Mouse (Mus musculus) heart, postnatal 36 days (tissue): ENCODE results near the gene Cyp27a1. TPM values are rescaled to one million over a fixed set of nuclear protein-coding genes. Genes with fewer than 3 reads are reported as not detected.

Experiments used
- DNase-seq, 2 experiments: peaks; one replicate each; pipeline ENCODE4 v3.0.0; 2021 to 2022
- intact Hi-C: fragments of 180-260 bp; cut with DNase I; formaldehyde crosslinking; loops from one replicate; pipeline ENCODE4 v1.15.1; 2025
- total RNA-seq, 2 experiments: library from RNA; stranded (reverse); gene quantifications; 2 replicates each; pipeline ENCODE4 v1.2.3; 2021

Cyp27a1 gene
- total RNA-seq, 2 experiments from 2014 or later, result 13.5 to 18.4 TPM

GRCm38 (mm10) chr1:74715468-74715867, 2.1 kb downstream of the Cyp27a1 start:
- DNase-seq, result no peak
- intact Hi-C loops, result loop anchor here (2.0 kb wide), 1 partner anchor 33 kb away; the partner anchor contains the start of gene Prkag3

GRCm38 (mm10) chr1:74715886-74716285, 2.5 kb downstream of the Cyp27a1 start:
- intact Hi-C loops, result loop anchor here (2.0 kb wide), 1 partner anchor 33 kb away; the partner anchor contains the start of gene Prkag3
- DNase-seq, result no peak

GRCm38 (mm10) chr1:74718113-74718512, 4.7 kb downstream of the Cyp27a1 start:
- DNase-seq, result no peak
- intact Hi-C loops, result no loop called here

- intact Hi-C loops, result no loop called here
- no peak for DNase-seq
Measured at GRCm38 (mm10) chr1:74719281-74719680, 5.9 kb downstream of the Cyp27a1 start.

- no peak for DNase-seq
- intact Hi-C loops, result no loop called here
Measured at GRCm38 (mm10) chr1:74721657-74722056, 8.3 kb downstream of the Cyp27a1 start.

DNA sequence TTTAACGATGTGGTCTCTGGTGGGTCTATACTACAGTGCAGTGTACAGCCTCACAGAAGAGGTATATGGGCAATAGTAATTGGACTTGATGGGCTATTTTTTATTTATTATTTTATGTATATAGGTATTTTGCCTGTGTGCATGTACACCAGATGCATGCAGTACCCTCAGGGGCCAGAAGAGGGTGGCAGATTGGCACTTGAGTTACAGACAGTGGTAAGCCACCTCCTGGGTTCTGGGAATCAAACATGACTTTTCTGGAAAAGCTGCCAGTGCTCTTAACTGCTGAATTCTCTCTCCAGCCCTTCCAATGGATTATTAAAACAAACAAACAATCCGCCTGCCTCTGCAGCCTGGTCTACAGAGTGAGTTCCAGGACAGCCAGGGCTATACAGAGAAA, 10.4 kb downstream of the Cyp27a1 start:
- DNase-seq, result peak in 1 of 2 experiments; percentile 27
- intact Hi-C loops, result no loop called here

- DNase-seq, result no peak
- intact Hi-C loops, result no loop called here
Measured at GRCm38 (mm10) chr1:74726114-74726513, 12.7 kb downstream of the Cyp27a1 start.

DNA sequence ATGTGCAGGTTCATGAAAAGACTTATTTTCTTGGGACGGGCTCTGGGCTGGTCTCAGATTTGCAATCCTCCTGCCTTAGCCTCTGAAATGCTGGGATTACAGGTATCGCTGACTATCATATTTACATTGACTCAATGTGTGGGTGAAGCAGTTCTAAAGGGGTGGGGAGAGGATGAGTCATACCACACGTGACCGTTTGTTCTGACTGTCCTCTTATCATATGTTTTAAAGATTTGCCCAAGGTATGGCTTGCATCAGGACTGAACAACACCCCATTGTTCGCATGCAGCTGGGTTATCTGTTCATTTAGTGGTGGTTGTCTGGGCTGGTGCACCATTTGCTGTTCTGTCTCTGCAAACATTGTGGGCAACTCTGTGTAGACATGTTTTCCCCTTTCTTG, 13.3 kb downstream of the Cyp27a1 start:
- intact Hi-C loops, result no loop called here
- DNase-seq, result no peak

- DNase-seq, result no peak
- intact Hi-C loops, result no loop called here
Measured at GRCm38 (mm10) chr1:74728446-74728845, 15.1 kb downstream of the Cyp27a1 start.

DNA sequence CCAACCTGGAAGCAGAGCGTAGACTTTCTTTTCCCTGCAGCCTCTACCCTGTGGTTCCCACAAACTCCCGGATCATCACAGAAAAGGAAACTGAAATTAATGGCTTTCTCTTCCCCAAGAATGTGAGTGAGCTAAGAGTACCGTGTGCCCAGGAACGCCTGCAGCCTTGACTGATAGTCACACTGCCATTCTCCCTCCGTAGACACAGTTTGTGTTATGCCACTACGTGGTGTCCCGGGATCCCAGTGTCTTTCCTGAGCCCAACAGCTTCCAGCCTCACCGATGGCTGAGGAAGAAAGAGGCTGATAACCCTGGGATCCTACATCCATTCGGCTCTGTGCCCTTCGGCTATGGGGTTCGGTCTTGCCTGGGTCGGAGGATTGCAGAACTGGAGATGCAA, 23.6 kb downstream of the Cyp27a1 start:
- no peak for DNase-seq
- intact Hi-C loops, result no loop called here

DNA sequence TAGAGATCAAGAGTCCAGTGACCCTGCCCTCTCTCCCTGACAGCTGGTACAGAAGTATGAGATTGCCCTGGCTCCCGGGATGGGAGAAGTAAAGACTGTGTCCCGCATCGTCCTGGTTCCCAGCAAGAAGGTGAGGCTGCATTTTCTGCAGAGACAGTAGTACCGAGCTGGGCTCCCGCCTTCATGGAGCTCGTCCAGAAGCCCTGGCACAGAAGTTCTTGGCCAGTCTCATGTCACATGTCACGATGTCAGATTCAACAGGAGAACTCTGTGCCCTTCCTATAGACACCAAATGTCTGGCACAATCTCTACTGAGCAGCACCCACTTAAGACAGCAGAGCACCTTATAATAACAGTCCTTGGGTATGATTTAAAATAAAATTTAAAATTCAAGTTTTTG, 24.1 kb downstream of the Cyp27a1 start:
- DNase-seq, result no peak
- intact Hi-C loops, result no loop called here

DNA sequence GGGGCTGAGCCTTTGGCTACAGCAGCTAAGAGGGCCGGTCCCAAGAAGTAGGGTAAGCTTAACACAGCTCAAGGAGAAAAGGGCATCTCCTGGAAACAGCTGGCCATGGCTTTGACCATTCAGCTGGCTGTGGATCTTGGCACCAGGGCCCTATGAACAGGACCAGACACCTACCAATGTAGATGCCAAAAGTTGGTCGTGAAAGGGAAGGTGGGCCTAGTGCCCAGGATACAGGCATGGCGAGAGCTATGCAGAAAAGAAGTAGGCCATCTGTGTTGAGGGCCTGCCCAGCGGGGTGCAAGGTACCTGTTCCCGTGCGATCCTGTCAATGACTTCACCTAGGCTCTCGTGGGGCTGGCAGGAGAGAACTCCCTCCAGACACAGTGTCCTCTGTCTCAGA, 27.5 kb downstream of the Cyp27a1 start:
- DNase-seq, result peak in 1 of 2 experiments; percentile 18
- intact Hi-C loops, result no loop called here

GRCm38 (mm10) chr1:74747335-74747734, 34.0 kb downstream of the Cyp27a1 start:
- intact Hi-C loops, result no loop called here
- DNase-seq, result no peak

DNA sequence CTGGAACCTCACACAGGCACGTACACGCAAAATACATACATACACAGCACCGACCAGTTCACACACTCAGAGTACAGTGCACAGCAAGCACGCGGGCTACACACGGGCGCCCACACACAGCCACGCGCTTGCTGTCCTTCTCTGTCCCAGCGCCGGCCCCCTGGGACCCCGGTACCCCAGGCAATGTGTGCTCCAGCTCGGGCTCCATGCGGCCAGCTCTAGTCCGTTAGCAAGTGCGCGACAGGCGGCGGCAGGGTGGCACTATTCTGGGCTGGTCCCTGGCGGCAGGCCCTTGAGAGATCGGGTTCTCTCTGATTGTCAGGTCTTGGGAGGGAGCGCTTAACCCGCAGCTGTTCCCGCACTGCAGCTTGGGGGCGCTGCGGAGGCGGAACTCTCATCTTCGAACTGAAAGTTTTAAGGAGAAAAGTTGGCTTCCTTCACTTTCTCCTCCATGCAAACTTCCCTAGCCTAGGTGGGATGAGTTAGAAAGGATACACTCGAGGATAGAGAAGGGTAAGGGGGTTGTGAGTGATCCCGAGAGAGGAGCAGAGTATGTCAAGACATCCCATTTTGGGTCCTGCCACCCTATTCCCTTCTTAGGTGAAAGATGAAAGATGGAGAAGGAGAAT, 35.4 kb downstream of the Cyp27a1 start, which contains the start of gene Prkag3:
Prkag3 (minus strand) TSS at position 579 of the 629 bp plus-strand sequence.
- intact Hi-C loops, result loop anchor here (2.0 kb wide), 1 partner anchor 34 kb away; no protein-coding TSS in a partner anchor
- DNase-seq, result peak; percentile 65 to 69

DNA sequence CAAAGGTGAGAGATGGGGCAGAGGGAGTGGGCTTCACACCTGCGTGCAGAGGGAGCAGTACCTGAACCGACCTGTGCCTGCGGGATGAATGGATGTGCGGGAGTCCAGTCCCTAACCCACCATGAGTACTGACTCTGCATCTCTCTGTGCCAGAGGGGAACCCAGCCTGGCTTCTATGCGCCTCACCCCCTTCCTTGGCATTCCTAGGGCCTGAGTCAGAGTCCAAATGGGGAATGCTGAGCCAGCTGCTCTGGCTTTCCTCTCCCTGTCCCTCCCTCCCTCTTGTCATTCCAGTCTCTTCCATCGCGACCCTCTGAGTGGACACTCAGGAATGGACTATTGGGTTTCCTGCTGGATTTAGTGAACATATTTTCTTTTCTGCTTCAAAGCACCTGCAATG, 35.9 kb downstream of the Cyp27a1 start:
- peak; percentile 49 to 50 for DNase-seq
- intact Hi-C loops, result loop anchor here (2.0 kb wide), 1 partner anchor 34 kb away; no protein-coding TSS in a partner anchor

DNA sequence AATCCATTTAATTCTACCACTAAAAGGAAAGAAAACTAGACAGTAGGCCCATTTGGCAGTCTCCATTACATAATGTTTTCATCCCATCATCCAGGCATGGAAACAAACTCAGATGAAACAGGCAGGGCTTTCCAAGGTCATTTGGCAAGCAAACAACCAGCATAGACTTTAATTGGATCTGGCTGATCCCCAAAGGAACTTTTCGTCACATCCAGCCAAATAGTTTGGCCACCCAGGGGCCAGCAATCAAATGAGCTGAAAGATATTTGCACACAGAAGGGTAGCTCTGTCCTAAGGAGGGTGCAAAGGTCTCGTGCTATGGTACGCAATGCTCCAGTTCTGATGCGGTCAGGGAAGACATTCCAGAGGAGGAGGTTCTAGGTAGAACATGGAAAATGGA, 37.3 kb downstream of the Cyp27a1 start:
- intact Hi-C loops, result no loop called here
- no peak for DNase-seq

DNA sequence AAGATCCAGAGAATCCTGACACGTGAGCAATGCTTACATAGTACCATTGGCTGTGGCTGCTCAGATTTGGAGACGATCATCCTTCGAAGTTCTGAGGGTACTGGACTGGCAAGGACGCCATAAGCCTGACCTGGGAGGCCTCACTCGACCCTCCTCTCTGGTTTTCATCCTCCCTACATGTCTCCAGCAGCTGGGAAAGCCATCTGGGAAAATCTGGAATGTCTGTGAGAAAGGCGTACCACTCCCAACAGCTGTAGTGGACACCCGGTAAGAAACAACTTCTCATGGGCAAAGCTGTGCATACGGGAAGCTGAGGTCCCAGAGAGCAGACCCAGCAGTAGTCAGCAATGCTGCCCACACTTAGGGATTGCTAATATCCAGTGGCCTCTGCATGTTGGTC, 38.8 kb downstream of the Cyp27a1 start:
- intact Hi-C loops, result no loop called here
- no peak for DNase-seq

GRCm38 (mm10) chr1:74752833-74753232, 39.5 kb downstream of the Cyp27a1 start:
- intact Hi-C loops, result no loop called here

DNA sequence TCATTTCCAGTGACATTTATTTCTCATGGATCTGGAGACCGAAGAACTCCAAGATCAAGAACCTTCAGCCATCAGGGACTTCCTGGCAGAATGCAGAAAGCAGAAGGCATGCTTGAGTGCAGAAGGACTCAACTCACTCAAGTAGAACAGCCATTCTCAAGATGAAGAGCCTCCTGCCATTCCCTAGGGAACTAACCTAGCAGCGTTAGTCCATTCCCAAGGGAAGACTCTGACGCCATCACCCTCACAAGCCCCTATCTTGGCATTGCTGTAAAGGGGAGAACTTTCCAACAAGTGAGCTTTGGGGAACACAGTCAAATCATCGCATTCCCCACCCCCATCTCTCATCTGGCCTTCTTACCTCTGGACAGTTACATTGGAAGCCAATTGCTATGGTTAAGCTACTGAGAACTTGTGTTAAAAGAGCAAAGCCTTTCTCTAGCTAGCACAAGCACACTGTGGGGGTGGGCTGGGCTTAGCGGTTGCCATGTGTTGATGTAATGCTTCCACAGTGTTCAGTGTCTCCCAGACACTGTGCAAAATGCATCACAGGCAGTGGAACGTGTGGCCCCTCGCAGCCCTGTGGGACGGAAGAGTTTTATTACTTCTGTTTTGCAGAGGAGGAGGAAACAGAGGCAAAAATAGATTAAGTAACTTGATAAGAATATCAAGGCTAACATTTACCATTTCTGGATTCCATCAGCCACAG, 40.0 kb downstream of the Cyp27a1 start:
- DNase-seq, result no peak

More at GRCm38 (mm10) chr1:74752833-74753232, 39.5 kb downstream of the Cyp27a1 start:
- DNase-seq, result no peak

GRCm38 (mm10) chr1:74754175-74754785, 40.9 kb downstream of the Cyp27a1 start:
- DNase-seq, result no peak
- intact Hi-C loops, result no loop called here

More for the DNA sequence above, 40.0 kb downstream of the Cyp27a1 start:
- intact Hi-C loops, result no loop called here

- intact Hi-C loops, result loop anchor here (1.0 kb wide), 2 partner anchors 115 to 299 kb away; no protein-coding TSS in a partner anchor
- peak; percentile 46 to 49 for DNase-seq
Measured at GRCm38 (mm10) chr1:74759773-74760172, 46.4 kb downstream of the Cyp27a1 start.
